Mouse (Mus musculus): ENCODE results near the gene Adgre5.

Gene Adgre5

DNA sequence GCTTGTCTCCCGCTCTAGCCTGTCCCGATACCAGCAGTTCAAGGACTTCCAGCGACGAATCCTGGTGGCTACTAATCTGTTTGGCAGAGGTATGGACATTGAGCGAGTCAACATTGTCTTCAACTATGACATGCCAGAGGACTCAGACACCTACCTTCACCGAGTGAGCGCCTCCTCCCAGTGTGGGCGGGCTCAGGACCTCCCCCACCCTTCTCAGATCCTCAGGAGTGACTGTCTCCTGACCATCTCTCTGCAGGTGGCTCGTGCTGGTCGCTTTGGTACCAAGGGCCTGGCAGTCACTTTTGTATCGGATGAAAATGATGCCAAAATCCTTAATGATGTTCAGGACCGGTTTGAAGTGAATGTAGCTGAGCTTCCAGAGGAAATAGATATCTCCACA lies 18.5 kb downstream of the Adgre5 start:
- no peak for DNase-seq (ENCODE audit: low read depth)

DNA sequence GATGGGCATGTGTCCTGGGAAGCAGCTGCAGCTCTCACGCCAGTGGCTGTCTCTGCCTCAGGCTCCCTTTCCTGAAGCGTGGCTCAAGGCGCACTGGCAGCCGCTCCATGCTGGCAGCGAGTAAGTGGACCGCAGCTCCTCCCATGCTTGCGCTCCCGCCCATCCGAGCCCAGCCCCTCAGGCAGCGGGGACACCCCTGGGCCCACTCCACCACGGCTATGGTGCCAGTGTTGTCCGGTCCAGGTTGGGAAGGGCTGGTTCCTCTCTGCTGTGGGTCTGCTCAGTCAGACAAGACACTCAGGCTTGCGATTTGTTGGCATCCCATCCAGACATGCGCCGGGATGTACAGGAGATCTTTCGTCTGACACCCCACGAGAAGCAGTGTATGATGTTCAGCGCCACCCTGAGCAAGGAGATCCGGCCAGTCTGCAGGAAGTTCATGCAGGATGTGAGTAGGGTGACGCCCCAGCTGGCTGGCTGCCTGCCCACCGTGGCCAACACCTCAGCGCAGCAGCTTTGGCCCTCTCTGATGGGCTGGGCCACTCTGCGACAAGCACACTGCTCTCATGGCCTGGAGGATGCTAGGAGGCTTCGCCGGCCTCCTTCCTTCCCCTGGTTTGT lies 19.6 kb downstream of the Adgre5 start:
- no peak for DNase-seq (ENCODE audit: low read depth)

DNA sequence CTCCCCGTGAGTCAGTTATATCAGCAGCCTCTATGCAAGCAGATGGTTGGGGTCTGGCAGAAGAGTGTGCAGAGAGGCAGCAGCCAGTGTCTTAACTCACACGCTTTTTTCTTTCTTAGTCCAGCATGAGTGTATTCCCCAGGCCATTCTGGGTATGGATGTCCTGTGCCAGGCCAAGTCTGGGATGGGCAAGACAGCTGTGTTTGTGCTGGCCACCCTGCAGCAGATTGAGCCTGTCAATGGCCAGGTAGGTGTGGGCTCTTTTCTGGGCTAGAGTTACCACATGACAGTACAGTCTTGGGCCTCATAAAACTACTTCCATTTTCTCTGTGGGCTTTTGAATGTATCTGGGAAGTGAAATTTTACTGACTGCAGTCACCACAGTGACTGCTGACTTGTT lies 21.4 kb downstream of the Adgre5 start:
- DNase-seq (ENCODE audit: low read depth), result no peak

DNA sequence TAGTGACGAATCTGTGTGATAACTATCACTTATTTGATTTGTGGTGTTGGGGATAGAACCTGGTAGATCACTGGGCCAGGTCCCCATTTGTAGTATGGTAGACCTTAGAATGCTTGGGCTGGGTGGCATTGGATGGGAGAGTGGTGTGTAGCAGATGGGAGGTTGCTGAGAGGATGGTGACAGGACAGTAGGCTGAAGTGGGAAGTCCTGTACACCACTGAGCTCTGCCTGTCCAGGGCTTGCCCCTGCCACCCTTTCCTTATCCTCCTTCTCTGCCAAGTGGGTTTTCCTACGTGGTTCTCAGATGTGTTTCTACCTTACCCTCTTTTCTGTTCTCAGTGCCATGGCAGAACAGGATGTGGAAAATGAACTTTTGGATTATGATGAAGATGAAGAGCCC lies 22.1 kb downstream of the Adgre5 start:
- no peak for DNase-seq (ENCODE audit: low read depth)

DNA sequence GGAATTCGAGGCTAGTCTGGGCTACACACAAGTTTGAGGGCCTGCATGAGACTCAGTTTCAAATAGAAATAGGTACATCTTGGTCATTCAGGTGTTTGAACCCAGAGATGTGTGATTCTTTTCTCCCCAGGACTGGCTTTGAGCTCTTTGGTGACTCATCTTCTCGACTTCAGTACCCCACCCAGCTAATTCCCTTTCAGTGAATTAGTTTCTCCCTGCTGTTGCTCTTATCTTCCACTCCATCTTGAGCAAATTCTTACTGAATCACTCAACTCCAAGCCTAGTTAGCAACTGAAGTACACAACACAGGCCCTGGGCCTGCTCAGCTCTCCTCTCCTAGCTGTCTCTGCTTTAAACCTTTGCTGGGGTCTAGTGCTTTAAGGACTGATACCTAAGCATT lies 24.6 kb downstream of the Adgre5 start:
- DNase-seq (ENCODE audit: low read depth), result no peak

DNA sequence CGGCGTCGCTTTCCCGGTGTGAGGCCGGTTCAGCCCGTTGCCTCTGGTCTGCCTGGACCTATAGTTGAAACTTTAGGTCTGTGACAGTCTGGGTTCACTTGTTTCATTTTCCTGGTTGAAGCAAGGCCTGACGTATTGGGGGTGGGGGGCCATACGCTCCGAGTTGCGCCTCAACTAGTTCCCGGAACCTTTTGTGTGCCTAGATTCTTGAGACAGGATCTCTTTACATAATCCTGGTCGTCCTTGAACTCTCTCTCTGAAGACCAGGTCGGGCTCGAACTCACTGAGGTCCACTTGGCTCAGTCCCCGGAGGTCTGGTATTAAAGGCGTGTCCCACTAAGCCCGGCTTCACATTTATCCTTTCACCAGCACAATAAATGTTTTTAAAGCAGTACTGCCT lies 25.4 kb downstream of the Adgre5 start:
- DNase-seq (ENCODE audit: low read depth), result no peak

DNA sequence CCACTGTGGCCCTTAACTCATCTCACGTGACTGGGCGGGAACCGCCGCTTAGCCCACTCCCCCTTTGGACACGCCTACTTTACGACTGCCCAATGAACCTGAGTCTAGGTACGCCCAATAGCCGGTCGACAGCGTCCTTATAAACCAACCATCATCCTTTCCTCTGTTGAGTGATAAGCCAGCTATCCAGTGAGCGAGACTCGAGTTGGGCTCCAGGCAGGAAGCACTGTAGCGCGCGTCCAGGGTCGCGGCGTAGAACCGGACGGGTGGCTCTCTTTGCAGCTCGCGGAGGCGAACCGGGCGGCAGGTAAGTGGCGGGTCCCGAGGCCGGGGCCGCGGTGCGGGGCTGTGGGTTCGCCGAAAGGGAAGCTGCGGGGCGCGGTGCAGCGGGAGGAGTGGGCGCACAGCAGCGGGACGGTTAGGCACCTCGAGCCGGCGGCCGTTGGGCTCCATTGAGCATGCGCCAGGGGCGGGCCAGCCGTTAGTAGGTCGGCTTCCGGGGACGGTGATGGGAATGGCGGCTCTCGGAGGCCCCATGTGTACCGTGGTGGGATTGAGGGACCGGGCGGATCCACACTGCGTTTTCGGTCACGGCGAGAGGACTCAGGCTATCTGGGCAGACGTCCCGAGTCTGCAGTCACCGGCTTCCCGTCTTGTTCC lies 26.0 kb downstream of the Adgre5 start, which contains the start of gene Ddx39:
Ddx39 (plus strand) TSS at position 147 of the 660 bp plus-strand sequence.
- DNase-seq (ENCODE audit: low read depth), result peak; percentile 99

DNA sequence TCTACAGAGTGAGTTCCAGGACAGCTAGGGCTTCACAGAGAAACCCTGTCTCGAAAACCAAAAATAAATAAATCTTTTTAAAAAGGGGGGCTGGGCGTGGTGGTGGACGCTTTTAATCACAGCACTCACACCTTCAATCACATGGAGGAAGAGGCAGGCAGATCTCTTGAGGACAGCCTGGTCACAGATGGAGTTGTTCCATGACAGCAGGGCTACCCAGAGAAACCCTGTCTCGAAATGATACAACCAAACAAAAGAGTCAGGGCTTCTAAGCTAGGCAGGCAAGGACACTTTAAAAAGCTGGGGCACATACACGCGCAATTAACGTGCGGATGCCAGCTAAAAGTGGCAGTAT lies 26.5 kb downstream of the Adgre5 start:
- no peak for DNase-seq (ENCODE audit: low read depth)

DNA sequence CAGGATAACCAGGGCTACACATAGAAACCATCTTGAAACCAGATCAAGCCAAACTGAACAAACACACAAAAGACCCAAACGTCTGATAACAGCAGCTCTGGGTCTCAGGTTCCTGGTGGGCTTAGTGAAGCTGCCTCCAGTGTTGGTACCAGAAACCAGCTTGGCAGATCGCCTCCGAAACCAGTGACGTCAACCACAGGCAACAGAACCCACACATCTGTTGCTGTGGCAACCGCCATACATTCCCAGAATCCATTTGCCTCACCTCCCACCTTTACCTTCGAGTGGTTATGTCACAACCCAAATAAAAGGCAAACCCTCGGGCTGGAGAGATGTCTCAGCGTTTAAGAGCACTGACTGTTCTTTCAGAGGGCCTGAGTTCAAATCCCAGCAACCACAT lies 33.6 kb downstream of the Adgre5 start:
- DNase-seq (ENCODE audit: low read depth), result no peak

DNA sequence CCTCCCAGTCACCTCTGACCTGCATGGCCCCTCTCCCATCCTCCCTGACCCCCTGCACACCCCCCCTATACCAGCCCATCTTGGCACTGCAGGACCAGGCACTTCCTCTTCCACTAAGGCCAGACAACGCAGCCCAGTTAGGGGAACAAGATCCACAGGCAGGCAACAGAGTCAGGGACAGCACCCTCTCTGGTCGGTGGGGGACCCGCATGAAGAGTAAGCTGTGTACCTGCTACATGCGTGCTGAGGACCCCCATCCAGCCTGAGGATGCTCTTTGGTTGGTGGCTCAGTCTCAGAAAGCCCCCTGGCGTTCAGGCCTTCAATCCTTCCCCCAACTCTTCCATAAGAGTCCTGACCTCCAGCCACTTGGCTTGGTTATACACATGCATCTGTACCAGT lies 34.7 kb downstream of the Adgre5 start:
- DNase-seq (ENCODE audit: low read depth), result no peak

DNA sequence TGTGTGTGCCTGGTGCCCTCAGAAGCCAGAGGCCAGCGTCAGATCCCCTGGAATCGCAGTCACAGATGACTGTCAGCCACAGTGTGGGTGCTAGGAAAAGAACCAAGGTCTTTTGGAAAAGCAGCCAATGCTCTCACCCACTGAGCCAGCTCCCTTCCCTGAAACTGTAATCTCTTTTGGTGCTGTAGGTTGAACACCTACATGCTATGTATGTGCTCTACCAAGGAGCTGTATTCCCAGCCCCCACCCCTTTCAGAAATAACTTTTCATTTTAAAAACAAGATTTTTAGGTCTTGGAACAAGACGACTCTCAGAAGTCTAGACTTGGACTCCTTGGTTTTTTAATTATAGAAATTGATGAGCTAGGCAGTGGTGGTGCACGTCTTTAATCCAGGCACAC lies 37.7 kb downstream of the Adgre5 start:
- DNase-seq (ENCODE audit: low read depth), result no peak

DNA sequence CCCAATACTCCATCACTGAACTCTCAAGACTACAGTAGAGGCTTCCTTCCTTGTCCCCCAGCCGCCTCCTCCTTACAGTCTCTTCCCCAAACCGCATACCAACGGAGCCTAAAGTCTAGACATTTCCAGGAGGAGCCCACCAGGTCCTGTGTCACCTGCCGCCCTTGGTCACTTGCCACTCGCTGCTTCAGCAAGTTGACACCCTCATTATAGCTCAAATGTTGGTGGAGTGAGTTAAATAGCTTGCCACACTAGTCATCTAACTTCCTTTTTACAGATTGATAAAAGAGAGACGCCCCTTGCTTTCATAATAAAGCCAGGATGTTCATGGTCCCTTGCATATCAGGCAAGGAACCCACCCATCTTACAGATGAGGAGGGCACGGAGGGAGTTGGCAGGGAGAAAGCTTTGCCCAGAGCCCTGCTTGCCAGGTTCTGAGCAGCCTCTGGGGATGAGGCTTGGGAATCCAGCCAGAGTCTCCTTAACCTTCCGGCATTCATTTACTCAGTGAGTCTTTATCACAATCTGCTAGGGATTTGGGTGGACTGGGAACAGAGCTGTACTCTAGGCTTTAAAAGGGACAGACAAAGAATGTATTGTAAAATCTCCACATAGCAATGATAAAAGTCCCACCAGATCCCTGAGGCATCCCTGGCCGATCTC lies 40.6 kb downstream of the Adgre5 start:
- no peak for DNase-seq (ENCODE audit: low read depth)

DNA sequence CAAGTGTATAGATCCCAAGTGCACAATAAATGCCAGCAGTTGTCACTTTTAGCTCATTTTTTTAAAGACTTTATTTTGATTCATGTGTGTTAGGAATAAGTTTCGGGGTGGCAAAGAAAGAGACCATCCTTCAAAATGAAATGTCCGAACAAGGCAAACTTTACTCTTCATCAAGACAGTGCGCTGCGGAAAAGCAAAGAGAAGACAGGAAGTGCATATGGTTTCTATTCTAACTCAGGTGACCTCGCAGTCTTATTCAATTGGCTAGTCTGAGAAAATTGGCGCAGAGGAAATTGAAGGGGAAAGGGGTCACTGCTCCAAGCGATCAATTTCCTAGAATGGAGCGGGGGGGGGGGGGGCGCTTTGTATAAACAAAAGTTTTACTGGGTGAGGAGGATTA lies 41.6 kb downstream of the Adgre5 start:
- no peak for DNase-seq (ENCODE audit: low read depth)

DNA sequence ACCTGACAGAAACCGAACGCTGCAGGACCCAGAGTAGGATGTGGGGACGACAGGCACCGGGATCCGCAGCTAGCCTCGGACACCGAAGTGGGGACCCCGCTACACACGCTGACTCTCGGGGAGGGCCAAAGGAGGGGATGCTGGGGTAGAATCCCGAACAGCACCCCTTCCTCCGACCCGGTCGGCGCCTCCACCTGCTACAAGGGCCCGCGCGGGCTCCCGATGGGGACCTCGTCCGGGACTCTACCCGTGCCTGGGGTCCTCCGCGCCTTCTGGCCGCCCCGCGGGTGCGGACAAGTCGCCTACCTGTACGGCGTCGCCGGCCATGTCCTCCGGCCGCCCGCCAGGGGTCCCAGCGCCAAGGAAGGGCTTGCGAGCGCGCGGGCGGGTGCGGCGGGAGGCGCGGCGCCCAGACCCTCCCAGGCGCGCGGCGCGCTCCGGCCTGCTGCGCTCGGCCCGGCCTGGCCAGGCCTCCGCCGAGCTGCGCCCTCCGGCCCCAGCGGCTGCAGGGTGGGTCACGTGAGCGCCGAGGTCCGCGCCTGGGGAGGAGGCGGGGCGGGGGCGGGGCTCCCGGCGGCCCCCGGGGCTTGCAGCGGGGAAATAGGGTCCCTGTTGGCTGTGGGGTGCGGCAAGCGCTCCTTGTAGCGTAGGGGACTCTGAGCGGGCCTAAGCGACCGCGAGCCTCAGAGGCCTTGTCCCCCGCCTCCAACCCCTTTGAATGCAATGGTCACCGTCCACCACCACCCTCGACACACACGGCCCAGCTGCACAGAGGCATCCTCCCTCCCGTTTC lies 42.3 kb downstream of the Adgre5 start, which contains the start of gene Pkn1:
Pkn1 (minus strand) TSS at position 519 of the 793 bp plus-strand sequence.
- no peak for DNase-seq (ENCODE audit: low read depth)

DNA sequence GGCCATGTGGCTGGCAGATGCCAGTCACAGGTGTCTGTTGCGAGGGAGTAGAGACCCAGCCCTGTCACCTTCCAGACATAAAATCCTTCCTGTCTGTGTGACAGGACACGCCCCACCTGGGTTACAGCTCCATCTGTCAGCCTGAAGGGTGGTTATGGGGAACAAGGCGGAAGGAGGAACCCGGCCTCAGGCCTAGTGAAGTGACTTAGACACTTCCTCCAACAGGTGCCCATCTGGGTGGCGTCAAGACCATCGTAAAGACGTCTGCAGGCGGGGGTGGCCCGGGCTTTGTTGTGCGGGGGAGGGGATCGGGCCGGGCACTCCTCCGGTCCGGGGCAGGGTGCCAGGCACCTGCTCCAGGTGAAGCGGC lies 42.9 kb downstream of the Adgre5 start:
- no peak for DNase-seq (ENCODE audit: low read depth)

DNA sequence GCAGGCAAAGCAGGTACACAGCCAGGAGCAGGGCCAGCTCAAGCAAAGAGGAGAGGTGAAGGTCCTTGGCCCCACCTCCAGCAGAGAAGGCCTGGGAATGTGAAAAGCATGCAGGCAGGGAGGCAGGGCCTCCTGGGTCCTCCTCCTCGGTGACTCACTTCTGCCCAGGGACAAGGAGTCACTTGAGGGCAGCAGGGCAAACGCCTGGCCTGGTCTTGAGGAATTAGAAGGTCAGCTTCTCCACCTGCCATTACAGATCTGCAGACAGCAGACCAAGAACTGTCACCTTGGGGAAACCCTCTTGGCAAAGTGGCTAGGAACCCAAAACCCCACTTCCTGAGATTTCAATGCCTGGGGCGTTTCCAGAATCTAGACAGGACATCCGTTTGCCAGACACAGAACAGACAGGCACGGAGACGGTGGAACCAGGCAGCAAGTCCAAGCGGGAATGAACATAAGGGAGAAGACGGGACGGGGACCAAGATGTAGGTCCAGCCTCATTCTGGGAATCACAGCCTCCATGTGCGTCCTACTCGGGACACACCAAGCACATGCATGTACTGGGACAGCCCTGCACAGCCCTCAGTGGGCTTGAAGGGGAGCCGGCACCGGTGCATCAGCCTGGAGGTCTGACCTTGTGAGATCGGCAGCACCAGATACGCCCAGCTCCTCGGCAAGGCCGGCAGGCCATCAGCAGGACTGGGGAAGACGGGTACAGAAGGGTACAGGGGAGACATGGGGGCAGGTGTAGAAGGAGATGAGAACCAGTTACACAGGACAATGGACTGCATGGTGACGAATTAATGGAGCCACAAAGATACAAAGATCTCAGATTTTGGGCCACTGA lies 43.5 kb downstream of the Adgre5 start:
- DNase-seq (ENCODE audit: low read depth), result peak; percentile 63

DNA sequence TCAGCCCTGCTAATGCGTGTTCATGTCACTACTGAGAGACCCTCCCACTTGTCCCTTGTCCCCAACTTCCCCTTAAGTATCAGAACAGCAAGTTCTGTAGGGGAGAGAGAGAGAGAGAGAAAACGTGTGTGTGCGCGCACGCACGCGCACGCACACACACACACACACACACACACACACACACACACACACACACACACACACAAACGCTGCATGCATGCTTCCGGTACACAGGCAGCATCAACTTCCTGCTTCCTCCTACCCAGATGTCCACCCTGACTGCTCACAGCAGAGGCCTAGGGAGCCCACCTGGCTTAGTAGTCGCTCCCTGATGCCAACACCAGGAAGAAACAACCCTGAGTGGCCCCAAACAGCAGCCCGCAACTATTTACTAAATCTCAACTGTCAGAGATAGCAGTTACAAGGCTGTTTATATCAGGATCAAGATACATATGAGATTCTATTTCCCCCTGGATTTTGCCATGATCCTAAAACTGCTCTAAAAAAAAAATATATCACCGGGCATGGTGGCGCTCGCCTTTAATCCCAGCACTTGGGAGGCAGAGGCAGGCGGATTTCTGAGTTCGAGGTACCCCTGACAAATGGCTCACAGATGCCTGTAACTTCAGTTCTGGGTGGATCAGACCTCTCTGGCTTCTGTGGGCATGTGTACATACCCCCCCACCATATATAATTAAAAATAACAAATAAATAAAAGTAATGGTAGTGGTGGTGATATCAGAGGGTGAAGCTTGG lies 45.6 kb downstream of the Adgre5 start:
- DNase-seq (ENCODE audit: low read depth), result no peak

DNA sequence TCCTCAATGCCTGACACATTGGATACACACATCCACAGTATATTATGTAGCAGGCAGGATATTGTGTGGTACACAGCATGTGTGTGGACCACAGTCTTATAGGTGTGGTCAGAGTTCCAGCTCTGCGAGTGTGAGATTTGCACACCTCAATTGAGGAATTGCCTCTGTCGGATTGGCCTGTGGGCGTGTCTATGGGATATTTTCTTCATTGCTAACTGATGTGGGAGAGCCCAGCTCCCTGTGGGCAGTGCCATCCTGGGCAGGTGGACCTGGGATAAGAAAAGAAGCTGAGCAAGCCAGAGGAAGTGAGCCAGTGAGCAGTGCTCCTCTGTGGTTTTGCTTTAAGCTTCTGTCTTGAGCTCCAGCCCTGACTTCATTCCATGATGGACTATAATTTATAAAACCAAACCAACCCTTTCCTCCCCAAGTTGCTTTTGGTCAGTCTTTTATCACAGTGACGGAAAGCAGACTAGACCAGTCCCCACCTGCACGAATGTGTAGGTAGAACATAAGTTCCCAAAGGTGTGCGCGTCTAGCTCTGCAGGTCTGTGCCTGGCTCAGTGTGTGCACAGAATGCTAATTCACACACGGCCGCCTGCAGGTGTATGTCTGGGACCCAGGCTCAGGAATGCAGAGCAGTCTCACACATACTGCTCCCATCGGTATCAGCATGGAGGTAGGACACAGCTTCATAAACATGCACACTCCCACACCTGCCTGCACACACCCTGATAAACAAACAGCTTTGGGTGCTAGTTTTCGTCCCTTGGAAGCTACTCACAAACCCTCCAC lies 46.6 kb downstream of the Adgre5 start:
- DNase-seq (ENCODE audit: low read depth), result no peak

DNA sequence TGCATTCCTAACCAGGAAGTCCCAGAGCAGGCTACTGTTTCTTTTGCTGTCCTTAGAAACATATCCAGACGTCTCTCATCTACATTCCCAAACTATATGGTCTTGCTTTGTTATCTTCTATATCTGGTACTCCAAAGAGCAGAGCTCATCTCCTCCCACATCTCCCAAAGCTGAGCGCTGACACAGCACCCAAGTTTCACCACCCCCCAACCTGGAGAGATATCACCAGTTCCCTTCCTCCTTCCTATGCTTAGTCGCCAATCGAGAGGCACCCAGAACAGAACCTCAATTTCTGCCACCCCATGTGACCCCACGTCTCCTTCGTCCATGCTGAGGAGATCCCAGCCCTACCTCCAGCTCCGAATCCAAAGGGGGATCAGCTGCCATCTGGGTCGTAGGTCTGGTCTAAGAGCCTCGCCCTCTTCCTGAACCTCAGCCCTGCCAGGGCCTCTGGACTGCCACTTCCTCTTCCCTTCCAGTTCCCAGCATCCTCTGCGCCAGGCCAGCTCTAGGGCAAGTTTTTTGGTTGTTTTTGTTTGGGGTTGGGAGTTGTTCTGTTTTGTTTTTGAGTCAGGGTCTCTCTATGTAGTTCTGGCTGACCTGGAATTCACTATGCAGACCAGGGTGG lies 47.4 kb downstream of the Adgre5 start:
- no peak for DNase-seq (ENCODE audit: low read depth)

DNA sequence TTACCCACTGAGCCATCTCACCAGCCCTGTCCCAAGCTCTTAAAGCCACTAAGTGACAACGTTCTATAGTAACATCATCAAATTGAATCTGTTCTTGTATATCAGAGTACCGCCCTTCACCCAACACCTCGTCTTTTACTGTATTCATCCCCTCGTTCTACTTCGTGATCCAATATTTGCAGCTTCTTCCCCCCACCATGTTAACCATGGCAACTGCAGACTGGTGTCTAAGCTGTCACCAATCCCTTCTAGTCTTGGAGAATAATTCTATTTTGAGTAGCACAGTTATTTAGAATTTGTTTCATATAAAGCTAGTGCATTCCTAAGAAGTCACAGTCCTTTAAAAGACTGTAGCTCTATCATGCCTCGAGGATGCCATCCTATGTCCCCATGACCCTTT lies 51.9 kb downstream of the Adgre5 start:
- DNase-seq (ENCODE audit: low read depth), result no peak
